Mouse (Mus musculus) kidney, embryonic 14.5 days (tissue): Measurements from ENCODE around the gene Slc35e4. TPM values are rescaled to one million over a fixed set of nuclear protein-coding genes. Genes with fewer than 3 reads are reported as not detected.
A peak's percentile ranks its signal among the peaks of the same experiment; 100 is the strongest.

Experiments used
- ATAC-seq: fragments of 200-750 bp; cut with Nextera tagmentation; 2 replicates; pipeline ENCODE4 v1.8.0; 2017; ENCODE audit warnings: moderate number of reproducible peaks, mild to moderate bottlenecking, moderate TSS enrichment, moderate library complexity; ENCODE audit not compliant: low FRiP score, low TSS enrichment
- H3K27ac ChIP-seq: fragments of 300-500 bp; sonication (generic); 2 replicates; pipeline ENCODE4 v1.5.1; 2014; ENCODE audit warnings: low read depth, mild to moderate bottlenecking, low read length, moderate library complexity, mixed read lengths
- H3K27me3 ChIP-seq: fragments of 300-500 bp; sonication (generic); 2 replicates; pipeline ENCODE4 v1.6.1; 2014; ENCODE audit warnings: mild to moderate bottlenecking, low read length; ENCODE audit not compliant: control insufficient read depth, insufficient read depth
- H3K36me3 ChIP-seq: fragments of 300-500 bp; sonication (generic); 2 replicates; pipeline ENCODE4 v1.6.1; 2014; ENCODE audit warnings: low read length, mixed read lengths; ENCODE audit not compliant: control insufficient read depth, insufficient read depth
- H3K4me1 ChIP-seq: fragments of 300-500 bp; sonication (generic); 2 replicates; pipeline ENCODE4 v1.6.1; 2014; ENCODE audit warnings: low read length, mixed read lengths; ENCODE audit not compliant: control insufficient read depth, insufficient read depth
- H3K4me2 ChIP-seq: fragments of 300-500 bp; sonication (generic); replicated peaks from 2 replicates; pipeline ENCODE4 v1.6.1; 2014; ENCODE audit warnings: low read depth, mild to moderate bottlenecking, low read length
- H3K4me3 ChIP-seq: fragments of 300-500 bp; sonication (generic); 2 replicates; pipeline ENCODE4 v1.5.1; 2014; ENCODE audit warnings: mild to moderate bottlenecking, low read length
- H3K9ac ChIP-seq: fragments of 300-500 bp; sonication (generic); 2 replicates; pipeline ENCODE4 v1.6.1; 2014; ENCODE audit warnings: low read depth, mild to moderate bottlenecking, low read length, moderate library complexity
- H3K9me3 ChIP-seq: fragments of 300-500 bp; sonication (generic); 2 replicates; pipeline ENCODE4 v1.6.1; 2016; ENCODE audit warnings: low read length; ENCODE audit not compliant: control insufficient read depth
- WGBS: fragments of 180-500 bp; shearing (Covaris S2); extraction: QIAGEN DNeasy Blood & Tissue Kit; methylation state at CpG from one replicate; pipeline ENCODE4 v1.1.7; 2014; 5-methylcytosine and 5-hydroxymethylcytosine counted together
- polyA plus RNA-seq: library from polyadenylated mRNA; unstranded; fragments of >200 nt; fragmentation: Nextera tagmentation; extraction: Ambion mirVana; gene quantifications from 2 replicates; pipeline ENCODE4 v1.2.1, GENCODE M21; 2014

Gene Slc35e4
- polyA plus RNA-seq, 1 experiment from 2014 or later, result 3.8 TPM

- ATAC-seq, result no peak
- no peak overlapping the region; the same call in 1 of the 2 replicates for H3K4me2 ChIP-seq
These were observed 3.8 kb downstream of the Slc35e4 start for GRCm38 (mm10) chr11:3910513-3911310.

GRCm38 (mm10) chr11:3909236-3909635 lies 5.2 kb downstream of the Slc35e4 start:
- ATAC-seq, result no peak
- Histone ChIP-seq H3K27me3 (peaks cover 5% of the 10 kb centered on the region), H3K27ac (no peak overlapping the region), H3K4me2 (no peak overlapping the region), H3K4me3 (no peak overlapping the region), H3K9ac (no peak overlapping the region), H3K4me1 (peaks cover 18% of the 10 kb centered on the region), H3K9me3 (no peaks in the 10 kb centered on the region), H3K36me3 (no peaks in the 10 kb centered on the region)
- 95% methylated on average over 4 of the region's 4 CpGs for WGBS

More at GRCm38 (mm10) chr11:3910513-3911310, 3.8 kb downstream of the Slc35e4 start:
- peaks cover 18% of the 10 kb centered on the region for H3K4me1 ChIP-seq
- no peaks in the 10 kb centered on the region for H3K9me3 ChIP-seq
- 54% methylated on average over 5 of the region's 5 CpGs for WGBS
- H3K27ac ChIP-seq, result no peak overlapping the region
- H3K9ac ChIP-seq, result peak overlapping the region; percentile 12; the same call in 1 of the 2 replicates
- H3K27me3 ChIP-seq, result peaks cover 5% of the 10 kb centered on the region
- no peak overlapping the region for H3K4me3 ChIP-seq
- H3K36me3 ChIP-seq, result no peaks in the 10 kb centered on the region

GRCm38 (mm10) chr11:3905446-3905845 lies 9.0 kb downstream of the Slc35e4 start:
- Histone ChIP-seq H3K9me3 (no peaks in the 10 kb centered on the region), H3K27me3 (no peaks in the 10 kb centered on the region), H3K27ac (no peak overlapping the region), H3K36me3 (no peaks in the 10 kb centered on the region), H3K4me2 (no peak overlapping the region), H3K9ac (no peak overlapping the region), H3K4me3 (no peak overlapping the region), H3K4me1 (no peaks in the 10 kb centered on the region)
- 77% methylated on average over 1 of the region's 1 CpGs for whole genome bisulfite sequencing
- no peak for ATAC-seq

- H3K4me3 ChIP-seq, result no peak overlapping the region
- no peaks in the 10 kb centered on the region for H3K27me3 ChIP-seq
- H3K9me3 ChIP-seq, result no peaks in the 10 kb centered on the region
- WGBS, result 75% methylated on average over 6 of the region's 6 CpGs
- no peaks in the 10 kb centered on the region for H3K36me3 ChIP-seq
- no peak for ATAC-seq
- H3K27ac ChIP-seq, result no peak overlapping the region
- H3K4me2 ChIP-seq, result no peak overlapping the region
- H3K4me1 ChIP-seq, result no peaks in the 10 kb centered on the region
- H3K9ac ChIP-seq, result no peak overlapping the region
These were observed 9.8 kb downstream of the Slc35e4 start for GRCm38 (mm10) chr11:3904673-3905072.

- H3K36me3 ChIP-seq, result peaks cover 7% of the 10 kb centered on the region
- H3K27me3 ChIP-seq, result no peaks in the 10 kb centered on the region
- no peak overlapping the region for H3K9ac ChIP-seq
- 80% methylated on average over 5 of the region's 5 CpGs for WGBS
- no peak for ATAC-seq
- H3K9me3 ChIP-seq, result no peaks in the 10 kb centered on the region
- H3K4me1 ChIP-seq, result no peaks in the 10 kb centered on the region
- H3K4me2 ChIP-seq, result no peak overlapping the region
- no peak overlapping the region for H3K4me3 ChIP-seq
- H3K27ac ChIP-seq, result no peak overlapping the region
These were observed 11.4 kb downstream of the Slc35e4 start for GRCm38 (mm10) chr11:3903046-3903445.

GRCm38 (mm10) chr11:3902516-3902915 lies 11.9 kb downstream of the Slc35e4 start:
- Histone ChIP-seq H3K4me2 (no peak overlapping the region), H3K27me3 (no peaks in the 10 kb centered on the region), H3K4me3 (no peak overlapping the region), H3K9ac (no peak overlapping the region), H3K4me1 (no peaks in the 10 kb centered on the region), H3K36me3 (peaks cover 8% of the 10 kb centered on the region), H3K27ac (no peak overlapping the region), H3K9me3 (no peaks in the 10 kb centered on the region)
- 85% methylated on average over 3 of the region's 3 CpGs for WGBS
- ATAC-seq, result no peak

- ATAC-seq, result no peak
- H3K9me3 ChIP-seq, result no peaks in the 10 kb centered on the region
- no peak overlapping the region for H3K9ac ChIP-seq
- H3K4me3 ChIP-seq, result no peak overlapping the region
- peaks cover 11% of the 10 kb centered on the region for H3K36me3 ChIP-seq
- no peak overlapping the region for H3K27ac ChIP-seq
- no peak overlapping the region for H3K4me2 ChIP-seq
- 84% methylated on average over 6 of the region's 6 CpGs for WGBS
- H3K4me1 ChIP-seq, result no peaks in the 10 kb centered on the region
- H3K27me3 ChIP-seq, result no peaks in the 10 kb centered on the region
These were observed 14.2 kb downstream of the Slc35e4 start for GRCm38 (mm10) chr11:3900296-3900695.

- no peaks in the 10 kb centered on the region for H3K9me3 ChIP-seq
- no peaks in the 10 kb centered on the region for H3K27me3 ChIP-seq
- H3K4me2 ChIP-seq, result no peak overlapping the region
- 95% methylated on average over 1 of the region's 1 CpGs for whole genome bisulfite sequencing
- peaks cover 11% of the 10 kb centered on the region for H3K36me3 ChIP-seq
- H3K4me1 ChIP-seq, result no peaks in the 10 kb centered on the region
- H3K9ac ChIP-seq, result no peak overlapping the region
- ATAC-seq, result no peak
- no peak overlapping the region for H3K4me3 ChIP-seq
- H3K27ac ChIP-seq, result no peak overlapping the region
These were observed 18.5 kb downstream of the Slc35e4 start for GRCm38 (mm10) chr11:3895933-3896332.

- Histone ChIP-seq H3K4me2 (peak overlapping the region; percentile 78), H3K9me3 (no peaks in the 10 kb centered on the region), H3K9ac (peak overlapping the region; percentile 61), H3K4me3 (peak overlapping the region; percentile 55), H3K27me3 (no peaks in the 10 kb centered on the region), H3K27ac (peak overlapping the region; percentile 96), H3K4me1 (no peaks in the 10 kb centered on the region), H3K36me3 (peaks cover 11% of the 10 kb centered on the region)
- ATAC-seq, result no peak; the same call in 1 of the 2 replicates
- 3% methylated on average over 10 of the region's 10 CpGs for WGBS
These were observed 19.0 kb downstream of the Slc35e4 start for GRCm38 (mm10) chr11:3895458-3895857.
